ENCODE assay signal across 23 mouse cellular contexts in the genomic region with DNA sequence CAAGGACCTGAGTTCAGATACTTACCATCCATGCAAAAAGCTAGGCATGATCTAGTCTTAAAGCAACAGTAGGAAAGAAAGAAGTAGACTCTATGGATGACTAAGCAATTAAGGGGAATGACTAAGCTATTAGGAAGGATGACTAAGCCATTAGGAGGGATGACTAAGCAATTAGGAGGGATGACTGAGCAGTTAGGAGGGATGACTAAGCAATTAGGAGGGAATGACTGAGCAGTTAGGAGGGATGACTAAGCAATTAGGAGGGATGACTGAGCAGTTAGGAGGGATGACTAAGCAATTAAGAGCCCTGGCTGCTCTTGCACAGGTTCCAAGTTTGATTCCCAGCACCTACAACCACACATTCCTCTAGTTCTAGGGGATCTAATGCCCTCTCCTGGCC.
DNase-seq lines count a peak whose midpoint lies in the region; ATAC-seq and TF ChIP-seq lines count a peak whose summit lies in the region.
"Had no signal": no experiment of that assay in that cellular context is flagged by ENCODE, and none has a peak within 500 bp of the region (broad histone marks: within the 10 kb centered on the region; RNA-seq: fewer than 3 reads in every experiment).

No protein-coding gene starts in this region.

- in situ Hi-C loops in ES-E14 (cut with MboI; ENCODE audit: low sequenced_read_pairs in 2 of 2, unreplicated experiment in 2 of 2), result no loop called here

- H3K4me1 ChIP-seq in ES-E14 (ENCODE audit: control insufficient read depth in 2 of 2, insufficient read depth in 2 of 2, low read length in 2 of 2, poor library complexity in 1 of 2), result peaks cover 0 to 2% of the 10 kb centered on the region in 2 experiments; a peak in 1 of 4 replicates
- peaks cover 20% of the 10 kb centered on the region for H3K4me1 ChIP-seq in embryonic facial prominence, embryonic 10.5 days

- H3K9me3 ChIP-seq in ES-E14 (ENCODE audit: control insufficient read depth, insufficient read depth, low read depth, low read length), result no peaks in the 10 kb centered on the region
- peaks cover 18% of the 10 kb centered on the region; the same call in 1 of the 2 replicates for H3K9me3 ChIP-seq in embryonic facial prominence, embryonic 10.5 days
- H3K9me3 ChIP-seq: embryonic facial prominence, embryonic 13.5 days had no signal

- no peak overlapping the region for H3K4me3 ChIP-seq in ES-E14 (ENCODE audit: insufficient read depth in 1 of 2, low read depth in 1 of 2, low read length in 2 of 2, poor library complexity in 1 of 2, severe bottlenecking in 1 of 2)
- no peak overlapping the region for H3K4me3 ChIP-seq in embryonic facial prominence, embryonic 10.5 days
- H3K4me3 ChIP-seq: embryonic facial prominence, embryonic 13.5 days; erythroblast, embryonic 14.5 days; forebrain, embryonic 10.5 days; heart, embryonic 13.5 days; hindbrain, embryonic 12.5 days had no signal

- H3K27me3 ChIP-seq in embryonic facial prominence, embryonic 10.5 days (replicated peaks; ENCODE audit: low read depth, poor library complexity, severe bottlenecking), result no peaks in the 10 kb centered on the region
- H3K27me3 ChIP-seq: embryonic facial prominence, embryonic 13.5 days; heart, embryonic 13.5 days; hindbrain, embryonic 12.5 days had no signal

- DNase-seq in 416B (ENCODE audit: low read depth) (peak; percentile 48), ES-E14 (ENCODE audit: low read depth, low spot score) (no peak), NIH3T3 (ENCODE audit: low read depth) (peak; percentile 57)
- no peak for DNase-seq in embryonic facial prominence, embryonic 10.5 days (ENCODE audit: low spot score)
- DNase-seq in adrenal gland, postnatal 36 days, result no peak
- DNase-seq: adrenal gland, postnatal 10 days; B cell, adult 2 months; cerebellum, adult 11-12 months; cerebellum, adult 9-10 months; cerebellum, postnatal 25 days; heart, postnatal 36 days; kidney, adult 8-10 months had no signal

- no peaks in the 10 kb centered on the region for H3K36me3 ChIP-seq in ES-E14 (ENCODE audit: control insufficient read depth, insufficient read depth, low read length, poor library complexity, severe bottlenecking)
- no peaks in the 10 kb centered on the region for H3K36me3 ChIP-seq in embryonic facial prominence, embryonic 10.5 days (replicated peaks)
- H3K36me3 ChIP-seq: embryonic facial prominence, embryonic 13.5 days; forebrain, embryonic 10.5 days; heart, embryonic 13.5 days; hindbrain, embryonic 12.5 days had no signal

- H3K27ac ChIP-seq in ES-E14 (ENCODE audit: insufficient read depth, low read depth, low read length, poor library complexity, severe bottlenecking), result no peak overlapping the region
- no peak overlapping the region for H3K27ac ChIP-seq in embryonic facial prominence, embryonic 10.5 days (replicated peaks)
- H3K27ac ChIP-seq: embryonic facial prominence, embryonic 13.5 days; forebrain, embryonic 10.5 days; heart, embryonic 13.5 days; hindbrain, embryonic 12.5 days had no signal

- no peak overlapping the region for H3K9ac ChIP-seq in ES-E14 (ENCODE audit: insufficient read depth, low read depth, low read length, poor library complexity, severe bottlenecking)
- H3K9ac ChIP-seq: embryonic facial prominence, embryonic 13.5 days; heart, embryonic 13.5 days; hindbrain, embryonic 12.5 days had no signal

- 0 out of 2 replicates have a peak, but pooled peaks have one; percentile 14 for ATAC-seq in granulocyte monocyte progenitor cell, adult 5-6 weeks (replicated peaks; ENCODE audit: poor library complexity, severe bottlenecking)
- ATAC-seq in erythroblast, adult 5-6 weeks (replicated peaks; ENCODE audit: low FRiP score, poor library complexity, severe bottlenecking), result no peak
- ATAC-seq: forebrain, embryonic 14.5 days; hindbrain, embryonic 16.5 days; inflammation-experienced regulatory T-cells, adult 6 months; intestine, postnatal 0 days had no signal

TF ChIP-seq in ES-E14, 5 proteins besides CTCF, POLR2A, EP300 and RAD21:
- TF ChIP-seq ZC3H11A (IDR thresholded peaks at IDR 0.05; ENCODE audit: borderline replicate concordance, low read depth, low read length) (no peak), HCFC1 (IDR thresholded peaks at IDR 0.05; ENCODE audit: borderline replicate concordance, insufficient read depth, low read length) (no peak), MAFK (IDR thresholded peaks at IDR 0.05; ENCODE audit: insufficient read depth, low read depth, low read length) (peak; percentile 93), CHD2 (IDR thresholded peaks at IDR 0.05; ENCODE audit: low read depth, low read length) (no peak)
TF ChIP-seq in ES-E14: peak in this region for 1.

Comparison
In these comparisons a context has a peak if more than half of its experiments do, and no peak if none do; other contexts are left out.
1. DNase-seq: peak in 416B (single experiment) and NIH3T3 (single experiment); none in ES-E14 (single experiment), embryonic facial prominence, embryonic 10.5 days (single experiment) and adrenal gland, postnatal 36 days (0 of 2).